Mouse (Mus musculus): ENCODE measurements around the gene Mospd3.

DNA sequence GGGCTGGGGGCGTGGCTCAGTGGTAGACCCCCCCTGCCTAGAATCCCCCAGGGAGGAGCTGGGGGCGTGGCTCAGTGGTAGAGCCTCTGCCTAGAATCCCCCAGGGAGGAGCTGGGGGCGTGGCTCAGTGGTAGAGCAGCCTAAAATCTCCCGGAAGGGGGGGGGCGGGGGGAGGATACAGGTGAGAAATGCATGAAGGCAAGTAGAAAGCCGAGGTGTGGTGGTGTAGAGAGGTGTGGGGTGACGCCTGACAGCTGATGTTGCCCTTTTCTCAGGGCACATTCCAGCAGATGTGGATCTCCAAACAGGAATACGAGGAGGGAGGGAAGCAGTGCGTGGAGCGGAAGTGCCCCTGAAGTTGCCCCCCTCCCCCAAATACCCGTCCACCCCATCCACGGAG is 31.8 kb downstream of the Mospd3 start:
- TF ChIP-seq CTCF (IDR thresholded peaks at IDR 0.05; ENCODE audit: extremely low read depth, insufficient read depth, low read length): no peak
- no peak for TF ChIP-seq POLR2A (IDR thresholded peaks at IDR 0.05; ENCODE audit: extremely low read depth, insufficient read depth, low read length)

Measured in cortical plate, adult 2 months (tissue).